Mouse (Mus musculus): Measurements from ENCODE around the gene Hist3h2a. TPM values are rescaled to one million over a fixed set of nuclear protein-coding genes. Genes with fewer than 3 reads are reported as not detected.

Hist3h2a gene
- polyA plus RNA-seq (2016; fragmentation: Nextera tagmentation; extraction: Ambion mirVana), result 15.1 and 19.4 TPM in 2 replicates

DNA sequence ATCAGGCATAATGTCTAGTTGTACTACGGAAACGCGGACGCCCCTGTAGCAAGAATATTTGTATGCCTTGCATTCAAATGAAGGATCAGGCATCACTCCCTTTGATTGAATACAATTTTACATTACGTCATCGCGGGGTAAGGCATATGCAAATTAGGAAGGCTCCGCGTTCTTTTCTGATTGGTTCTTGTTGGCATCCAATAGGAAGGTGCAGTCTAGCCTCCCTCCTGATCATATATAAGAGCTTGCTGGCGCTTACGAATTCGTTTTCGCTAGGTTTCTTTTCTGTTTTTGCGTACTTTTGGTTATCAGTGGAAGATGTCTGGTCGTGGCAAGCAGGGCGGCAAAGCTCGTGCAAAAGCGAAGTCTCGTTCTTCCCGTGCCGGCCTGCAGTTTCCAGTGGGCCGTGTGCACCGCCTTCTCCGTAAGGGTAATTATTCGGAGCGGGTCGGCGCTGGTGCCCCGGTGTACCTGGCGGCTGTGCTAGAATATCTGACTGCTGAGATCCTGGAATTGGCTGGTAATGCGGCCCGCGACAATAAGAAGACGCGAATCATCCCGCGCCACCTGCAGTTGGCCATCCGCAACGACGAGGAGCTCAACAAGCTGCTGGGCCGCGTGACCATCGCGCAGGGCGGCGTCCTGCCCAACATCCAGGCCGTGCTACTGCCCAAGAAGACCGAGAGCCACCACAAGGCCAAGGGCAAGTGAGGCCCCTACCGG is at the start of gene Hist3h2a, which contains the start of gene Trim17:
TSS of gene Hist3h2a (plus strand) at position 266 of the 723 bp plus-strand sequence.
TSS of gene Trim17 (plus strand) at position 266 of the 723 bp plus-strand sequence.
- under 1% methylated on average over 49 of the region's 49 CpGs for WGBS
- peak within 1 kb of the TSS; percentile 96 for H3K27ac ChIP-seq
- H3K4me1 ChIP-seq, result peaks cover 68% of the 10 kb centered on the region
- H3K4me3 ChIP-seq, result peak within 1 kb of the TSS; percentile 83
- DNase-seq (ENCODE audit: extremely low spot score, low spot score), result peak; percentile 83
- H3K27me3 ChIP-seq (ENCODE audit: poor library complexity, severe bottlenecking), result peaks cover 54% of the 10 kb centered on the region
- peaks cover 13% of the 10 kb centered on the region for H3K36me3 ChIP-seq (replicated peaks)
- no peaks in the 10 kb centered on the region for H3K9me3 ChIP-seq

DNA sequence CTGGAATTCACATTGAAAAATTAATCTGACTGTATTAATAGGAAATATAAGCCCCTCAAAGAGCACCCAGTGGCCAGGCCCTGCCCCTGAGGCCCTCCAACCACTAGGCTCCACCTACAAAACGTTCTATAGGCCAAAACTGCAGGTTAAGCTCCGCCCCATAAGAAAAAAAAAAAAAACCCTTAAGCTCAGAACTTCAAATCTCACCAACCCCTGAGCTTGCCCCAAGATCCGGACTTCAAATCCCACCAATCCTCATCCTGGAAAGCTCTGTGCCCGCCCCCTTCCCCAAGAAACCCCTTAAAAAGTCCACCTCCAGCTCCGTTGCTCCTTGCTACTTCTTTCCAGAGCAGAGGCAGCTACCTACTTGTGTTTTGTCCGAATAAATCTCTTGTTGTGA is 49.6 kb upstream of the Hist3h2a start:
- 0 out of 2 replicates have a peak overlapping the region, but pooled peaks have one; percentile 20 for H3K27ac ChIP-seq
- peak; percentile 22 for DNase-seq (ENCODE audit: extremely low spot score, low spot score)
- peak overlapping the region; percentile 88 for H3K4me3 ChIP-seq
- peaks cover 28% of the 10 kb centered on the region for H3K36me3 ChIP-seq (replicated peaks)
- 36% methylated on average over 6 of the region's 6 CpGs for WGBS
- peaks cover 16% of the 10 kb centered on the region for H3K4me1 ChIP-seq
- H3K27me3 ChIP-seq (ENCODE audit: poor library complexity, severe bottlenecking), result no peaks in the 10 kb centered on the region
- no peaks in the 10 kb centered on the region for H3K9me3 ChIP-seq

DNA sequence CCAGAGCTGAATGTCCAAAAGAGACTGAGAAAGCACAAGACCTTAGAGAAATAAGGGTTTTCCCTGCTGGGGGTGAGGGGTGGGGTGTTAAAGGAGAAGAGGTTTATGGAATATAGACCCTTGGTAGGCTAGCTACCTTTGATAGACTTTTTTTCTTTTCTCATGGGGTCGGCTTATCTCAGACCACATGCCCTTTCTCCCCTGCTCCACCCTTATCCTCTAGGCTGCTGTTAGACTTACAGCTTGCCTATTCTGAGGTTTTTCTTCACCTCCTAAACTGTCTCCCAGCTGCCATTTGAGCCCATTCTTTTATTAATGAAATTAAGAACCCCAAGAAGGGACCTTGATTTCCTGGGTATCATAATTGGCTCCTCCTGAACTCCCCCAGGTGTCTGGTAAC is 40.7 kb upstream of the Hist3h2a start:
- WGBS, result 83% methylated on average over 1 of the region's 1 CpGs
- no peaks in the 10 kb centered on the region for H3K36me3 ChIP-seq (replicated peaks)
- H3K27me3 ChIP-seq (ENCODE audit: poor library complexity, severe bottlenecking), result no peaks in the 10 kb centered on the region
- DNase-seq (ENCODE audit: extremely low spot score, low spot score), result no peak
- H3K27ac ChIP-seq, result peak overlapping the region; percentile 72
- H3K9me3 ChIP-seq, result no peaks in the 10 kb centered on the region
- H3K4me3 ChIP-seq, result peak overlapping the region; percentile 41; the same call in 1 of the 2 replicates
- peaks cover 7% of the 10 kb centered on the region for H3K4me1 ChIP-seq

DNA sequence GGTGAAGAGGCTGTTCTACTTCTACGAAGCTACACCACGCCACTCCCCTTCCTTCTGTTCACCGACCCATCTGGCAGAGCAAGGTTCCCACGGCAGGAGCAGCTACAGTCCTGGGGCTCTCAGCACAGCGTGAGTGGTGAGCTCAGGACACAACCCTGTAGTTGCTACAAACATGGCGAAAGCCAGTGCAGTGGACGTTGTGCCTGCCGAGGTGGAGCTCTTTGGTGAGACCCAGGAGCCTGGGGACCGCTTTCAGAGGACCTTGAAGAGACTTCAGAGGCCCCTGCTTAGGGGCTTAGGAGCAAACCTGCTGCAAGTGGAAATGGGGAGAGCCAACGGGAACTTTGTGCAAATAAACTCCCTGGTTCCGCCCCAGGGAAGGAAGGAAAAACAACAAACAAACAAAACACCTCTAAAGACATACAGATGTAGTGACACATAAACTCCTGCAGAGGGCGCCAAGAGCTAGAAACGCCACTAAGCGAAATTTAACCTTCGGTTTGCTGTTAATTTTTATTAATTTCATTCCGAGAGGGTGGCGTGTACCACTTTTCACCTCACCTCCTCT is 39.9 kb upstream of the Hist3h2a start:
- Histone ChIP-seq H3K27me3 (ENCODE audit: poor library complexity, severe bottlenecking) (no peaks in the 10 kb centered on the region), H3K4me1 (peaks cover 7% of the 10 kb centered on the region), H3K9me3 (no peaks in the 10 kb centered on the region), H3K27ac (peak overlapping the region; percentile 72), H3K4me3 (peak overlapping the region; percentile 41), H3K36me3 (replicated peaks) (no peaks in the 10 kb centered on the region)
- DNase-seq (ENCODE audit: extremely low spot score, low spot score), result peak; percentile 37
- 24% methylated on average over 17 of the region's 17 CpGs for WGBS

DNA sequence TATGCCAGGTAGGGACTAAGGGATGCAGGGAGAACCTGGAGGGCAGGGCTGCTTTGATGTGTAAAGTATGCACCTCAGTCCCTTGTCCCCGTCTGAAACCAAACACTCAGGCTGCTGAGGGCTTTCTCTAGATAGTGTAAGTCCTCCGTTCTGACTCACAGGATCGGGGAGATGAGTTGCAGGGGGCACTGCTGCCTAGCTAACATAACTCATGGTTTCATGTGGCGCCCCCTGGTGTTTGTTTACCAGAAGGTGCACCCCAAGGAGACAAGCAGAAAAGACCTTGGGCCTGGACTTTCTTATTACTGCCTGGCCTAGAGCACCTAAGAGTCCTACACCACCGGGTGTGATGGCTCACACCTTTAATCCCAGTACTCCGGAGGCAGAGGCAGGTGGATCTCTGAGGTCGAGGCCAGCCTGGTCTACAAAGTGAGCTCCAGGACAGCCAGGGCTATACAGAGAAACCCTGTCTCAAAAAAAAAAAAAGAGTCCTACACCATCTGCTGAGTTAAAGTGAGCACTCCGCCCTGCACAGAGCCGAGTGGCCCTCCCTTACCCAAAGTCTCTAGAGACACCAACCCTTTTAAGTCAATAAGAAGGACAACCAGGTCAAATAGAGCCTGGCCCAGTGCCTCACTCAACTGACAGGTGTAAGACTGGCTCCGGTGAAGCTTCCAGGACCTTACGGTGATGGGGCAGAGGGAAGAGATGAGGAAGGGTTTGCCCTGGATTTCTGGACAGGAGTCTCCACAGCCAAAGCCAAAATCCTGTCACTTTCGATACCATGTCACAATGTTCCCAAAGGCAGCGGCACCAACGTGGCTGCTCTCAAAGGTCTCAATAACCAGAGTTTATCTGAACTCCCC is 37.4 kb upstream of the Hist3h2a start:
- no peaks in the 10 kb centered on the region for H3K27me3 ChIP-seq (ENCODE audit: poor library complexity, severe bottlenecking)
- peaks cover 7% of the 10 kb centered on the region for H3K4me1 ChIP-seq
- WGBS, result 56% methylated on average over 14 of the region's 14 CpGs

DNA sequence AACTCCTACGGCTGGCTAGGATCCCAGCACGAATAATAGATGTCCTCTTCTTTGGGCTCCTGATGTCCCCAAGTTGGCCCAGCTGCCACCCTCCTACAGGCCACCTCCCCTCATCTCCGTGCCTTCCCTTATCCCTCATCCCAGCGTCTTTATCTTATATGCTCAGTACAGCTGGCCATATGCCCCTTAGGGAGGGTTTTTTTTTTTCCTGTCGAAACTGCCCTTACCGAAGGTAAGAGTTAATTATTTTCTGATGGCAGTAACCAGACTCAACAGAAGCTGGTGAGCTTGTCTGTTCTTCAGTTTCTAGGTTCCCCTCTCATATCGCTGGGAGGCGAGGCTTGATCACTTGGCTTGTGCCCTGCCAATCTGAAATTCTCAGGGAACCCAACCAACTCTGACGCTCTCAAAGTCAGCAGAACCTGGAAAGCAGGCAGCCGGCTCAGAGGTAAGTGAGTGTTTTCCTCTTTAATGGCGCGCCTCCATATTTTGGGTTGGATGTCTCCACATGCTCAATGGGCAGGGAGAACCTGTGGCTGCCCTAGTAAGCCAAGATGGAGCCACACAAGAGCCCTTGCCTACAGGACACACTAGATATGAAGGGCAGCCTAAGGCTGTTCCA is 36.6 kb upstream of the Hist3h2a start, which contains the start of gene Btnl10:
TSS of gene Btnl10 (plus strand) at position 164 of the 622 bp plus-strand sequence.
- Histone ChIP-seq H3K4me3 (no peak within 1 kb of the TSS), H3K27ac (no peak within 1 kb of the TSS), H3K27me3 (ENCODE audit: poor library complexity, severe bottlenecking) (no peaks in the 10 kb centered on the region), H3K4me1 (peaks cover 7% of the 10 kb centered on the region), H3K9me3 (no peaks in the 10 kb centered on the region), H3K36me3 (replicated peaks) (no peaks in the 10 kb centered on the region)
- WGBS, result 91% methylated on average over 12 of the region's 12 CpGs
- no peak for DNase-seq (ENCODE audit: extremely low spot score, low spot score)

More for the DNA sequence above, 37.4 kb upstream of the Hist3h2a start:
- H3K27ac ChIP-seq, result no peak overlapping the region
- H3K36me3 ChIP-seq (replicated peaks), result no peaks in the 10 kb centered on the region
- no peaks in the 10 kb centered on the region for H3K9me3 ChIP-seq
- DNase-seq (ENCODE audit: extremely low spot score, low spot score), result peak; percentile 36
- H3K4me3 ChIP-seq, result no peak overlapping the region

DNA sequence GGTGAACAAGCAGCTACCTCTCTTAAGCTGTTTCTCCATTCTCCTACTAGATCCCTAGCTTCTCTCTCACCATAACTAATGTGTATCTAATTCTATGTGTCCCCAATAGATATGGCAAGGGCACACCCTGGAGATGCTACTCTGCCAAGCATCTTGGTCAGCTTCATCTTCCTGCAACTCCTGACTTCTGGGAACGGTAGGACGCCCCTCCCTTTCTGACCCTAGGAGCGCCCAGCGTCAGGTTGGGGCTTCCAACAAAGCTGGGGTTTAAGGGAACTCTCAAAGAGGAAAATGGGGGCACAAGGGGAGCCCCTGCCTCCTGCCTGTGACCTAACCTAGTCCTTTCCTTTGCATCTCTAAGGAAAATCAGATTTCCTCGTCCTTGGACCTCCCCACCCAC is 35.7 kb upstream of the Hist3h2a start:
- 76% methylated on average over 5 of the region's 5 CpGs for WGBS
- Histone ChIP-seq H3K4me1 (peaks cover 7% of the 10 kb centered on the region), H3K27ac (no peak overlapping the region), H3K36me3 (replicated peaks) (no peaks in the 10 kb centered on the region), H3K4me3 (no peak overlapping the region), H3K9me3 (no peaks in the 10 kb centered on the region), H3K27me3 (ENCODE audit: poor library complexity, severe bottlenecking) (no peaks in the 10 kb centered on the region)
- no peak for DNase-seq (ENCODE audit: extremely low spot score, low spot score)

DNA sequence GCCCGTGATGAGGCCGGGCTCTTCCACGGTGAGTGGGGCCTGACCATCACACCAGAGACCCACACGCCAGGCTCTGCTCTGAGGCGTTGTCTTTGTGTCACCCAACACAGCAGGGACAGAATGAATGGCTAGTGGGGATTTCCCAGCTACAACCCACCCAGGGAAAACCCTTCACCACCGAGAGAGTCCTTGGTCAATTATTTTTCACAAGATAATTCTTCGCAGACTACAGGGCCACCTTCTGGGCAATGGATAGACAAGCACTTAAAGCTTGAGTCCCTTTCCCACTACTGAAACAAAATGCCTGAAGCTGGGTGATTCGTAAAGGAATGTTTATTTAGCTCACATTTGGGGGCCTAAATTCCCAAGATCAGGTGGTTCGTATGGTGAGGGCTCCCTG is 32.1 kb upstream of the Hist3h2a start:
- 89% methylated on average over 9 of the region's 9 CpGs for WGBS
- no peak for DNase-seq (ENCODE audit: extremely low spot score, low spot score)

DNA sequence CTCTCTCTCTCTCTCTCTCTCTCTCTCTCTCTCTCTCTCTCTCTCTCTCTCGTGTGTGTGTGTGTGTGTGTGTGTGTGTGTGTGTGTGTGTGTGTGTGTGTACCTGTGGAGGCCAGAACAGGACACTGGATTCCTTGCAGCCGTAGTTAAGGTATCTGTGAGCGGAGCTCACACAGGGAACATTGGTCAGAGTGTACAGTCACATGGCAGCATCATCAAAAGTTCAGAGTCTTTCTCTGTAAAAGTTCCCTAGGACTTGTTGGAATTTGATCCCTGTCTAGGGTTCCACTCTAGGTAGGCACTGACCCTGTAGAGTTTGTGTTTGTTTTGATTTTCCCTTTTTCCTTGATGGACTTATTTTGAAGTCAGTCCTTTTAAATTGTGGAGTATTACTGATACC is 27.8 kb upstream of the Hist3h2a start:
- DNase-seq (ENCODE audit: extremely low spot score, low spot score), result no peak
- Histone ChIP-seq H3K36me3 (replicated peaks) (peaks cover 11% of the 10 kb centered on the region), H3K4me1 (peaks cover 7% of the 10 kb centered on the region), H3K27me3 (ENCODE audit: poor library complexity, severe bottlenecking) (0 out of 2 replicates have a peak, but pooled peaks cover 5% of the 10 kb centered on the region), H3K9me3 (no peaks in the 10 kb centered on the region), H3K4me3 (no peak overlapping the region), H3K27ac (no peak overlapping the region)
- 94% methylated on average over 2 of the region's 3 CpGs for WGBS

More for the DNA sequence above, 32.1 kb upstream of the Hist3h2a start:
- no peaks in the 10 kb centered on the region for H3K36me3 ChIP-seq (replicated peaks)
- 0 out of 2 replicates have a peak, but pooled peaks cover 5% of the 10 kb centered on the region for H3K27me3 ChIP-seq (ENCODE audit: poor library complexity, severe bottlenecking)
- no peak overlapping the region for H3K27ac ChIP-seq
- H3K9me3 ChIP-seq, result no peaks in the 10 kb centered on the region
- H3K4me1 ChIP-seq, result no peaks in the 10 kb centered on the region
- no peak overlapping the region for H3K4me3 ChIP-seq

DNA sequence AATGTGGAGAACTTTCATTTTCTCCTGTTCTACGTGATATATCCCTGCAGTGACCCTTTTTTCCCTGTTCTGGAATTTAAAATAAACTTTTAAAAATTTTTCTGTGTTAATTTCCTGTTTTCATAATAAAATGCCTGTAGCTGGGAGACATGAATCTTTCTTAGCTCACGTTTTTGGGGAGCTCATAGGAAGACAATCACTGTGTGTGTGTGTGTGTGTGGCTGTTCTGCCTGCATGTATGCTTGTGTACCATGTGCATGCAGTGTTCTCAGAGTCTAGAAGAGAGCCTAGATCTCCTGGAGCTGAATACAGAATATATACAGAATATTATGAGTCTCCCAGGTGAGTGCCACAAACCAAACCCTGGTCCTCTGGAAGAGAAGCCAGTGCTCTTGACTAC is 27.4 kb upstream of the Hist3h2a start:
- H3K27me3 ChIP-seq (ENCODE audit: poor library complexity, severe bottlenecking), result 0 out of 2 replicates have a peak, but pooled peaks cover 5% of the 10 kb centered on the region
- H3K4me3 ChIP-seq, result no peak overlapping the region
- H3K36me3 ChIP-seq (replicated peaks), result peaks cover 15% of the 10 kb centered on the region
- 76% methylated on average over 2 of the region's 2 CpGs for WGBS
- H3K9me3 ChIP-seq, result no peaks in the 10 kb centered on the region
- no peak for DNase-seq (ENCODE audit: extremely low spot score, low spot score)
- no peak overlapping the region for H3K27ac ChIP-seq
- H3K4me1 ChIP-seq, result peaks cover 7% of the 10 kb centered on the region

DNA sequence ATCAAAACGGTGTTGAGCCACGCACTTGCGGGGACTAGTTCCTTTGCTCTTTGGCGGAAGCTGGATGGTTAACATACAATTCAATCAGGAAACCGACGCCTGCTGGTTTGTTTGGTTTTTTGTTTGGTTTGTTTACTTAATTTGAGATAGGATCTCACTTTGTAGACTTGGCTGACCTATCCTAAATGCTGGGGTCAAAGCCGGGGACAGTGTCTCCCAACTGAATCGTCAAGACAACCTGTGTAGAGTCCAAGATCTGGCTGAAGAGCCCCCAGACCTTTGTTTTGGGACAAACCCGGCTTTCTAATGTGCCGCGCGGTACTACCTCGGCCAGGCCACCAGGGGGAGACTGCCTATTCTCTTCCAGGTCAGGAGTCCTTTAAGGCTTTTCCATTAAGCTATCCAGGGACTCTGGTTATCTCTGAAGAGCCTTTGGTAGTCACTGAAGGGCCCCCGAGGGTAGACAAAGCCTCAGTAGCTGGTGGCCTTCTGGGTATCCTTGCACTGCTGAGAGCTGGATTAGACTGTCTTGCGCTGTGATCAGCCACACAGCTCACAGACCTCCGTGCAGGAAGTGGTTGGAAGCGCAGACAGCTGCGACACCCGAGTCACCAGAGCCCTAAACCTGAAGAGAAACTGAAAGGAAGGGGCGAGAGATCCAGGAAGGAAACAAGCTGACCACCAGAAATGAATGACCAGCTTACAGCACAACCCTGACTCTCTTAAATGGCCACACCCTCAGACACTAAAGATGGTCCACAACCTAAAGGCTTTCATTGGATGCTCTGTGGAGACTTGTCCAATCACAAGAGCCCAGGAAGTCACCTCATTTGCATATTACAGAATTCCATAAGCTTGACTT is 26.5 kb upstream of the Hist3h2a start:
- Histone ChIP-seq H3K4me3 (peak overlapping the region; percentile 14; the same call in 1 of the 2 replicates), H3K9me3 (no peaks in the 10 kb centered on the region), H3K4me1 (peaks cover 7% of the 10 kb centered on the region), H3K27me3 (ENCODE audit: poor library complexity, severe bottlenecking) (0 out of 2 replicates have a peak, but pooled peaks cover 5% of the 10 kb centered on the region), H3K36me3 (replicated peaks) (peaks cover 24% of the 10 kb centered on the region), H3K27ac (peak overlapping the region; percentile 48)
- DNase-seq (ENCODE audit: extremely low spot score, low spot score), result peak; percentile 79
- WGBS, result 44% methylated on average over 20 of the region's 20 CpGs
